Comparison of ENCODE assay signal across 8 mouse cellular contexts in the genomic region with DNA sequence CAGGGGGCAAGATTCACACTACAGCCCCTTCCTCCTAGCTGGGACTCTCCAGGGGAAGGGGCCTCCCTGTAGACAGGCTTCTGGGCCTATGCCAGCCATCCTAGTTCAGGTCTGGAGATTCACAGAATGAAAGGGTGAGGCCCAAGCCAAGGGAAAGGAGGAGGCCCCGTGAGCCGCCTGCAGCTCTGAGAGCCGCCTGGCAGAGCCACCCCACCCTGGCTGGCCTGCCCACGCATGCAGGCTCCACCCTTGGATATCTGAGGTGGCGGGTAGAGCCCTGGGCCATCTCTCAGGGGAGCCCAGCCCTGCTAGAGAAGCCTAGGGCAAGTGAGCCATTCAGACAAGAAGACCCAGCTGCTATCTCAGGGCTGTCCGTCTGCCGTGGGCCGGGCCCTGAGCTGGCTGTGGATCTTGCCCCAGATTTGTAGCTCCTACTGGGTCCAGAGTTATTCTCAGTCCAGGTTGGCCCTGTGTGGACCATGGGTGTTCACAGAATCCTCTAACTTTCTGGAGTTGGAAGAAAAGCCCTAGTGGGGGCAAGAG. TPM values are rescaled to one million over a fixed set of nuclear protein-coding genes. Genes with fewer than 3 reads are reported as not detected.
DNase-seq lines count a peak whose midpoint lies in the region; ATAC-seq and TF ChIP-seq lines count a peak whose summit lies in the region.

No protein-coding gene starts in this region.

- no peak for TF ChIP-seq POLR2A in ES-Bruce4 (IDR thresholded peaks at IDR 0.05; ENCODE audit: insufficient read depth, low read length)

- no peak for TF ChIP-seq EP300 in ES-Bruce4 (IDR thresholded peaks at IDR 0.05; ENCODE audit: insufficient read depth, low read depth, low read length)

- H3K9ac ChIP-seq in hindbrain, embryonic 13.5 days = peak overlapping the region; percentile 55; the same call in 1 of the 2 replicates
- H3K9ac ChIP-seq in hindbrain, embryonic 12.5 days = no peak overlapping the region
- H3K9ac ChIP-seq in ES-Bruce4 (ENCODE audit: low read depth, poor library complexity, severe bottlenecking) = 0 out of 2 replicates have a peak overlapping the region, but pooled peaks have one; percentile 4
- H3K9ac ChIP-seq in liver, embryonic 16.5 days (ENCODE audit: low read depth, low read length) = peak overlapping the region; percentile 73
- no peak overlapping the region for H3K9ac ChIP-seq in midbrain, postnatal 0 days (replicated peaks; ENCODE audit: low read length, poor library complexity, severe bottlenecking)

- peaks cover 46% of the 10 kb centered on the region for H3K4me1 ChIP-seq in hindbrain, embryonic 13.5 days (replicated peaks)
- H3K4me1 ChIP-seq in hindbrain, embryonic 12.5 days = peaks cover 40% of the 10 kb centered on the region
- peaks cover 7% of the 10 kb centered on the region for H3K4me1 ChIP-seq in ES-Bruce4 (ENCODE audit: control insufficient read depth, insufficient read depth, low read length)
- H3K4me1 ChIP-seq in liver, embryonic 16.5 days (ENCODE audit: control insufficient read depth, low read depth, low read length) = peaks cover 65% of the 10 kb centered on the region
- peaks cover 7% of the 10 kb centered on the region; the same call in 1 of the 2 replicates for H3K4me1 ChIP-seq in midbrain, postnatal 0 days (ENCODE audit: insufficient read depth, low read length)

- 0 out of 2 replicates have a peak, but pooled peaks cover 11% of the 10 kb centered on the region for H3K27me3 ChIP-seq in hindbrain, embryonic 13.5 days
- no peaks in the 10 kb centered on the region; the same call in 1 of the 2 replicates for H3K27me3 ChIP-seq in hindbrain, embryonic 12.5 days
- no peaks in the 10 kb centered on the region for H3K27me3 ChIP-seq in ES-Bruce4 (ENCODE audit: control insufficient read depth, insufficient read depth, low read length, poor library complexity, severe bottlenecking)
- H3K27me3 ChIP-seq in liver, embryonic 16.5 days (ENCODE audit: control insufficient read depth, insufficient read depth, low read depth, low read length) = no peaks in the 10 kb centered on the region
- no peaks in the 10 kb centered on the region for H3K27me3 ChIP-seq in midbrain, postnatal 0 days (ENCODE audit: insufficient read depth, low read length)

- no peak for TF ChIP-seq CTCF in ES-Bruce4 (IDR thresholded peaks at IDR 0.05; ENCODE audit: low read depth, low read length)
- no peak for TF ChIP-seq CTCF in midbrain, postnatal 0 days (IDR thresholded peaks at IDR 0.05)

- no peak for ATAC-seq in hindbrain, embryonic 13.5 days (ENCODE audit: low FRiP score)
- ATAC-seq in hindbrain, embryonic 12.5 days (ENCODE audit: low FRiP score) = no peak
- ATAC-seq in common myeloid progenitor, adult 5-6 weeks (replicated peaks; ENCODE audit: low read depth, poor library complexity, severe bottlenecking) = peak; percentile 43
- ATAC-seq in liver, embryonic 16.5 days (ENCODE audit: low read depth) = peak; percentile 96
- no peak for ATAC-seq in midbrain, postnatal 0 days (ENCODE audit: low FRiP score)

- H3K4me3 ChIP-seq in hindbrain, embryonic 13.5 days = no peak overlapping the region
- no peak overlapping the region for H3K4me3 ChIP-seq in hindbrain, embryonic 12.5 days
- H3K4me3 ChIP-seq in ES-Bruce4 (ENCODE audit: low read depth, low read length) = no peak overlapping the region
- peak overlapping the region; percentile 56 for H3K4me3 ChIP-seq in liver, embryonic 16.5 days (ENCODE audit: low read depth, low read length)
- H3K4me3 ChIP-seq in midbrain, postnatal 0 days (ENCODE audit: low read depth, low read length) = no peak overlapping the region

- H3K27ac ChIP-seq in hindbrain, embryonic 13.5 days = no peak overlapping the region
- no peak overlapping the region for H3K27ac ChIP-seq in hindbrain, embryonic 12.5 days
- H3K27ac ChIP-seq in ES-Bruce4 (ENCODE audit: insufficient read depth, low read length) = no peak overlapping the region
- peak overlapping the region; percentile 96 for H3K27ac ChIP-seq in liver, embryonic 16.5 days (ENCODE audit: low read length)
- no peak overlapping the region for H3K27ac ChIP-seq in midbrain, postnatal 0 days (ENCODE audit: low read depth, low read length)

- no peaks in the 10 kb centered on the region for H3K9me3 ChIP-seq in hindbrain, embryonic 13.5 days
- no peaks in the 10 kb centered on the region for H3K9me3 ChIP-seq in hindbrain, embryonic 12.5 days (replicated peaks)
- no peaks in the 10 kb centered on the region for H3K9me3 ChIP-seq in ES-Bruce4 (replicated peaks; ENCODE audit: control insufficient read depth, insufficient read depth, low read length, poor library complexity, severe bottlenecking)
- H3K9me3 ChIP-seq in liver, embryonic 16.5 days (replicated peaks; ENCODE audit: control insufficient read depth, low read length) = no peaks in the 10 kb centered on the region
- no peaks in the 10 kb centered on the region for H3K9me3 ChIP-seq in midbrain, postnatal 0 days (ENCODE audit: low read length)

- H3K4me2 ChIP-seq in hindbrain, embryonic 13.5 days = no peak overlapping the region
- H3K4me2 ChIP-seq in hindbrain, embryonic 12.5 days (replicated peaks) = no peak overlapping the region
- H3K4me2 ChIP-seq in liver, embryonic 16.5 days (ENCODE audit: low read depth, low read length) = peak overlapping the region; percentile 78
- no peak overlapping the region for H3K4me2 ChIP-seq in midbrain, postnatal 0 days (ENCODE audit: low read depth, low read length, poor library complexity, severe bottlenecking)

- 56% methylated on average over 8 of the region's 8 CpGs for WGBS in hindbrain, embryonic 13.5 days
- whole genome bisulfite sequencing in hindbrain, embryonic 12.5 days = 65% methylated on average over 8 of the region's 8 CpGs
- WGBS in liver, embryonic 16.5 days (ENCODE audit: insufficient replicate concordance) = 21% methylated on average over 8 of the region's 8 CpGs
- 66% methylated on average over 8 of the region's 8 CpGs for whole genome bisulfite sequencing in midbrain, postnatal 0 days

- no peaks in the 10 kb centered on the region for H3K36me3 ChIP-seq in hindbrain, embryonic 13.5 days
- no peaks in the 10 kb centered on the region for H3K36me3 ChIP-seq in hindbrain, embryonic 12.5 days
- H3K36me3 ChIP-seq in ES-Bruce4 (ENCODE audit: control insufficient read depth, insufficient read depth, low read length, poor library complexity, severe bottlenecking) = no peaks in the 10 kb centered on the region
- H3K36me3 ChIP-seq in liver, embryonic 16.5 days (ENCODE audit: control insufficient read depth, insufficient read depth) = no peaks in the 10 kb centered on the region
- H3K36me3 ChIP-seq in midbrain, postnatal 0 days (ENCODE audit: insufficient read depth, low read length) = no peaks in the 10 kb centered on the region

- no peak for DNase-seq in adrenal gland, adult 2 months
- no peak for DNase-seq in layer of hippocampus, postnatal 10 days (ENCODE audit: low spot score in 2 of 2)
- DNase-seq in midbrain, postnatal 0 days (ENCODE audit: low spot score) = no peak

RNA-seq across cellular contexts. Expression of gene Plekhg5, which starts 20.5 kb away (rescaled TPM):
- polyA plus RNA-seq in hindbrain, embryonic 13.5 days (2015; fragmentation: Nextera tagmentation; extraction: Ambion mirVana) = 10.2 and 10.9 TPM in 2 replicates
- 11.7 and 12.0 TPM in 2 replicates for polyA plus RNA-seq in hindbrain, embryonic 12.5 days (2016; fragmentation: Nextera tagmentation; extraction: Ambion mirVana)
- 17.5 and 20.5 TPM in 2 replicates for polyA plus RNA-seq in ES-Bruce4 (2011; ENCODE audit: insufficient read depth, insufficient read length, low read depth, missing spikeins)
- total RNA-seq in common myeloid progenitor, adult 5-6 weeks (2017) = 6.0 and 7.2 TPM in 2 replicates
- 4.8 and 5.1 TPM in 2 replicates for polyA plus RNA-seq in liver, embryonic 16.5 days (2015; fragmentation: Nextera tagmentation; extraction: Ambion mirVana)
- total RNA-seq in adrenal gland, adult 2 months (2021) = 10 to 100 TPM in 1 of 2 experiments, 1 to 10 TPM in 1; 7.4 to 15.5 TPM
- 21.9 and 30.7 TPM in 2 replicates for polyA plus RNA-seq in adrenal gland, adult 2 months (2012; rRNA removed)
- total RNA-seq in layer of hippocampus, postnatal 10 days (2021) = 10 to 100 TPM; 76.0 to 79.6 TPM
- 17.6 and 33.5 TPM in 2 replicates for total RNA-seq in midbrain, postnatal 0 days (2014; rRNA removed)
- polyA plus RNA-seq in midbrain, postnatal 0 days (2015; fragmentation: Nextera tagmentation; extraction: Ambion mirVana) = 13.0 and 15.1 TPM in 2 replicates

RNA-seq across cellular contexts. Expression of gene Tnfrsf25, which starts 22.9 kb away (rescaled TPM):
- polyA plus RNA-seq in hindbrain, embryonic 13.5 days (2015; fragmentation: Nextera tagmentation; extraction: Ambion mirVana) = 1.00 and 1.3 TPM in 2 replicates
- 0.59 and 0.74 TPM in 2 replicates for polyA plus RNA-seq in hindbrain, embryonic 12.5 days (2016; fragmentation: Nextera tagmentation; extraction: Ambion mirVana)
- polyA plus RNA-seq in ES-Bruce4 (2011; ENCODE audit: insufficient read depth, insufficient read length, low read depth, missing spikeins) = 1.5 and 2.0 TPM in 2 replicates
- total RNA-seq in common myeloid progenitor, adult 5-6 weeks (2017) = not detected in 2 replicates
- 0.12 and 0.25 TPM in 2 replicates for polyA plus RNA-seq in liver, embryonic 16.5 days (2015; fragmentation: Nextera tagmentation; extraction: Ambion mirVana)
- total RNA-seq in adrenal gland, adult 2 months (2021) = 1 to 10 TPM in 1 of 2 experiments, under 1 TPM in 1; 0.79 to 1.3 TPM
- 2.5 TPM in 2 replicates for polyA plus RNA-seq in adrenal gland, adult 2 months (2012; rRNA removed)
- total RNA-seq in layer of hippocampus, postnatal 10 days (2021) = 10 to 100 TPM; 14.0 to 15.1 TPM
- total RNA-seq in midbrain, postnatal 0 days (2014; rRNA removed) = 0.99 and 2.0 TPM in 2 replicates
- 0.38 and 0.49 TPM in 2 replicates for polyA plus RNA-seq in midbrain, postnatal 0 days (2015; fragmentation: Nextera tagmentation; extraction: Ambion mirVana)

RNA-seq across cellular contexts. Expression of gene Nol9, which starts 53.7 kb away (rescaled TPM):
- 23.3 and 25.8 TPM in 2 replicates for polyA plus RNA-seq in hindbrain, embryonic 13.5 days (2015; fragmentation: Nextera tagmentation; extraction: Ambion mirVana)
- polyA plus RNA-seq in hindbrain, embryonic 12.5 days (2016; fragmentation: Nextera tagmentation; extraction: Ambion mirVana) = 32.6 and 33.9 TPM in 2 replicates
- 71.0 and 71.7 TPM in 2 replicates for polyA plus RNA-seq in ES-Bruce4 (2011; ENCODE audit: insufficient read depth, insufficient read length, low read depth, missing spikeins)
- total RNA-seq in common myeloid progenitor, adult 5-6 weeks (2017) = 25.7 and 35.7 TPM in 2 replicates
- 10.5 and 11.5 TPM in 2 replicates for polyA plus RNA-seq in liver, embryonic 16.5 days (2015; fragmentation: Nextera tagmentation; extraction: Ambion mirVana)
- total RNA-seq in adrenal gland, adult 2 months (2021) = 10 to 100 TPM; 16.8 to 30.6 TPM
- 21.3 and 27.4 TPM in 2 replicates for polyA plus RNA-seq in adrenal gland, adult 2 months (2012; rRNA removed)
- total RNA-seq in layer of hippocampus, postnatal 10 days (2021) = 10 to 100 TPM; 27.3 to 31.6 TPM
- 22.5 and 27.4 TPM in 2 replicates for total RNA-seq in midbrain, postnatal 0 days (2014; rRNA removed)
- polyA plus RNA-seq in midbrain, postnatal 0 days (2015; fragmentation: Nextera tagmentation; extraction: Ambion mirVana) = 17.5 and 19.0 TPM in 2 replicates

RNA-seq across cellular contexts. Expression of gene Tas1r1, which starts 54.5 kb away (rescaled TPM):
- polyA plus RNA-seq in hindbrain, embryonic 13.5 days (2015; fragmentation: Nextera tagmentation; extraction: Ambion mirVana) = 1.5 and 1.6 TPM in 2 replicates
- polyA plus RNA-seq in hindbrain, embryonic 12.5 days (2016; fragmentation: Nextera tagmentation; extraction: Ambion mirVana) = 1.0 and 1.2 TPM in 2 replicates
- polyA plus RNA-seq in ES-Bruce4 (2011; ENCODE audit: insufficient read depth, insufficient read length, low read depth, missing spikeins) = 0.38 and 0.55 TPM in 2 replicates
- 0.49 and 1.5 TPM in 2 replicates for total RNA-seq in common myeloid progenitor, adult 5-6 weeks (2017)
- polyA plus RNA-seq in liver, embryonic 16.5 days (2015; fragmentation: Nextera tagmentation; extraction: Ambion mirVana) = 0.11 and 0.12 TPM in 2 replicates
- total RNA-seq in adrenal gland, adult 2 months (2021) = 1 to 10 TPM in 1 of 2 experiments, not detected in 1; 1.4 TPM
- 0.09 TPM in 1 of 2 replicates, not detected in the other for polyA plus RNA-seq in adrenal gland, adult 2 months (2012; rRNA removed)
- total RNA-seq in layer of hippocampus, postnatal 10 days (2021) = under 1 TPM; 0.37 to 0.45 TPM
- 0.11 and 1.5 TPM in 2 replicates for total RNA-seq in midbrain, postnatal 0 days (2014; rRNA removed)
- 1.6 TPM in 2 replicates for polyA plus RNA-seq in midbrain, postnatal 0 days (2015; fragmentation: Nextera tagmentation; extraction: Ambion mirVana)

RNA-seq across cellular contexts. Expression of gene Espn, which starts 59.3 kb away (rescaled TPM):
- polyA plus RNA-seq in hindbrain, embryonic 13.5 days (2015; fragmentation: Nextera tagmentation; extraction: Ambion mirVana) = 0.09 and 0.22 TPM in 2 replicates
- 0.82 and 2.3 TPM in 2 replicates for polyA plus RNA-seq in hindbrain, embryonic 12.5 days (2016; fragmentation: Nextera tagmentation; extraction: Ambion mirVana)
- polyA plus RNA-seq in ES-Bruce4 (2011; ENCODE audit: insufficient read depth, insufficient read length, low read depth, missing spikeins) = 18.8 and 19.3 TPM in 2 replicates
- 1.3 and 1.8 TPM in 2 replicates for total RNA-seq in common myeloid progenitor, adult 5-6 weeks (2017)
- polyA plus RNA-seq in liver, embryonic 16.5 days (2015; fragmentation: Nextera tagmentation; extraction: Ambion mirVana) = 1.1 and 2.3 TPM in 2 replicates
- total RNA-seq in adrenal gland, adult 2 months (2021) = 1 to 10 TPM; 1.7 to 2.3 TPM
- 8.3 and 10.4 TPM in 2 replicates for polyA plus RNA-seq in adrenal gland, adult 2 months (2012; rRNA removed)
- total RNA-seq in layer of hippocampus, postnatal 10 days (2021) = under 1 TPM; 0.62 to 0.78 TPM
- total RNA-seq in midbrain, postnatal 0 days (2014; rRNA removed) = 0.22 and 0.42 TPM in 2 replicates
- polyA plus RNA-seq in midbrain, postnatal 0 days (2015; fragmentation: Nextera tagmentation; extraction: Ambion mirVana) = 0.22 and 0.53 TPM in 2 replicates

Comparison
In these comparisons a context has a peak if more than half of its experiments do, and no peak if none do; other contexts are left out.
1. H3K9ac ChIP-seq: peak in hindbrain, embryonic 13.5 days (single experiment), ES-Bruce4 (single experiment) and liver, embryonic 16.5 days (single experiment); none in hindbrain, embryonic 12.5 days (single experiment) and midbrain, postnatal 0 days (single experiment).
2. ATAC-seq: peak in common myeloid progenitor, adult 5-6 weeks (single experiment) and liver, embryonic 16.5 days (single experiment); none in hindbrain, embryonic 13.5 days (single experiment), hindbrain, embryonic 12.5 days (single experiment) and midbrain, postnatal 0 days (single experiment).